Mouse (Mus musculus) spleen, embryonic (tissue): Measurements from ENCODE around the gene Gm826.

Experiments used
- CTCF ChIA-PET: fragments of 350-600 bp; sonication (Branson Sonifier 250); formaldehyde crosslinking; loops from one replicate; lab custom pipeline; 2022; lab: Charles Lee

The Gm826 gene

GRCm38 (mm10) chr2:160353581-160353980, 19.6 kb upstream of the Gm826 start:
- CTCF ChIA-PET = no interaction called here

GRCm38 (mm10) chr2:160351038-160351574, 17.1 kb upstream of the Gm826 start:
- CTCF ChIA-PET = no interaction called here

- CTCF ChIA-PET = no interaction called here
Measured at GRCm38 (mm10) chr2:160349578-160349977, 15.6 kb upstream of the Gm826 start.

GRCm38 (mm10) chr2:160348796-160349195, 14.8 kb upstream of the Gm826 start:
- CTCF ChIA-PET = no interaction called here

DNA sequence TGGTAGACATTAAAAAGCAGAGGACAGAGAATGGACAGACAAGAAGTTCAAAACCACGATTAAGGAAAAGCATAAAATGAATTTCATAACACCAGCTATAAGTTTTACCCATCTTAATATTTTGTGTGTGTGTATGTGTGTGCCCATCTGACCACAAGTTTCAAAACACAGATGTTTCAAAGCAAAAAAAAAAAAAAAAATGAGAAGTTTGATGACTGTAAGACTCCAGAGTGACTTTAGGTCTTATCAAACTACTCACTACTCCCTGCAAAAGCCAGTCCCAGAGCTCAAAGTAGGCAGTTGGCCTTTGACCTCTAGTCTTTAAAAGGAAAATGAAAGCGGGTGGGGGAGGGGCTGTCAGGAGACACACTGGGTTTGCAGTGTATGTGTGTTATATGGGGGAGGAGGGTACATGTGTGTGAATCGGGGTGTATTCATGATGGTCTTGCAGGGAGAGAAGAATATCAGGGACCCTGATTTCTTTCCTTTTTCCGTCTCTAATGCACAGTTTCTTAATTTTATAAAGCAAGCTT, 14.2 kb upstream of the Gm826 start:
- CTCF ChIA-PET = no interaction called here

DNA sequence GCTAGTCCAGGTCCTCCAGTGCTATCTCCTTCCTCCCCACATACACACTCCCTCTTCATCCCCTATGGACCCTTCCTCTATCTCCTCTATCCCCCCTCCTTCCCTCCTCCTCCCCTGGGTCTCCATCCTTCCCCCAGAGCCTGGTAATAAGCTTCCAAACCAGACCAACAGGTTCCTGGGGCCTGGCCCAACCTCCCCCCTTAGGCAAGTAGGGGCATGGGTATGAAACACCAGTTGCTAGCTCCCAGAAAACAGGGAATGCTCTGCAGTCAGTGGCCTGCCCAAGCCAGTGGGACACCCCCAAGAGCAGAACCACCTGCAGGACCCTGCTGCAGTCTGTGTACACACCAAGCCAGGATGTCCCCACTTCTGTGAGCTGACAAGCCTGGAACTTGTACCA, 11.7 kb upstream of the Gm826 start:
- CTCF ChIA-PET = no interaction called here

- CTCF ChIA-PET = no interaction called here
Measured at GRCm38 (mm10) chr2:160340121-160340520, 6.2 kb upstream of the Gm826 start.

DNA sequence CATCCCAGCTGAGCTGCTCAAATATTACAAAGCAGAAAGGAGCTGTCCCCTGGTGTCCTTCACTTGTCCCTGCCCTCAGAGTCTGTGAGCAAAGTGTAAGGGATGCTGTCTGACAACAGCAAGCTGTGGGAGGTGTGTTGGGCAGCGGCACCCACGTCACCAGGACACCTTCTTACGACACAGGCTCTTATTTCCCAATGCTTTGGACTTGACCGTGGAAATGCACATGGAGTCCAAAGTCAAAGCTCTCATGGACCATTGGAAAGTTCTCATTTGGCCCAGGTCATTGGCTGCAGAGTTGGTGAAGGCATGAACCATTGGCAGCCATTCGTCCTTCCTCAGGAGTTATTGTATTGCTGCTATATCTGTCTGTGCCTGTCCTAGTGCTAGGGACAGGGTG, 5.6 kb upstream of the Gm826 start:
- CTCF ChIA-PET = no interaction called here

- CTCF ChIA-PET = no interaction called here
Measured at GRCm38 (mm10) chr2:160336053-160336452, 2.1 kb upstream of the Gm826 start.

- CTCF ChIA-PET = no interaction called here
Measured at GRCm38 (mm10) chr2:160335043-160335442, 1.1 kb upstream of the Gm826 start.

GRCm38 (mm10) chr2:160332516-160333325, 1.2 kb downstream of the Gm826 start:
- CTCF ChIA-PET = no interaction called here

DNA sequence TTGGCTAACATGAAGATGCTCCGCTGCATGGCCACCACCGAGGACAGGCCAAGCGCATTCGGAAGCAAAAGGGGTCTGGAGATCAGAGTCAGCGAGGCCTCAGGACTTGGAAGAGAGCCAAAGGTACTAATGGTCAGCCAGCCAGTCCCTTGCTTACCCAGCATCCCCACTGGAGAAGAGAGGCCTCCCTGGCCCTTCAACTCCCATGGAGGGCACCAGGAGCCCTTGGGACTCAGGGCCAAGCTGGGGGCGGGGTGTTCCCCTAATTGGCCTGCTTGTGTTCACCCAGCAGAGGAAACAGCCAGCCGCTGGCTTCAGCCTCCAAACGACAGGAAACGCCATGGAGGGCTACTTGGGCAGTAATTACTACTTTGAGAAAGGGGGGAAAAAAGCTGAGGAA, 5.1 kb downstream of the Gm826 start:
- CTCF ChIA-PET = no interaction called here

GRCm38 (mm10) chr2:160327716-160328115, 6.2 kb downstream of the Gm826 start:
- CTCF ChIA-PET = no interaction called here

GRCm38 (mm10) chr2:160327167-160327566, 6.8 kb downstream of the Gm826 start:
- CTCF ChIA-PET = no interaction called here

GRCm38 (mm10) chr2:160325105-160325644, 8.8 kb downstream of the Gm826 start:
- CTCF ChIA-PET = no interaction called here

GRCm38 (mm10) chr2:160321829-160322228, 12.1 kb downstream of the Gm826 start:
- CTCF ChIA-PET = no interaction called here

DNA sequence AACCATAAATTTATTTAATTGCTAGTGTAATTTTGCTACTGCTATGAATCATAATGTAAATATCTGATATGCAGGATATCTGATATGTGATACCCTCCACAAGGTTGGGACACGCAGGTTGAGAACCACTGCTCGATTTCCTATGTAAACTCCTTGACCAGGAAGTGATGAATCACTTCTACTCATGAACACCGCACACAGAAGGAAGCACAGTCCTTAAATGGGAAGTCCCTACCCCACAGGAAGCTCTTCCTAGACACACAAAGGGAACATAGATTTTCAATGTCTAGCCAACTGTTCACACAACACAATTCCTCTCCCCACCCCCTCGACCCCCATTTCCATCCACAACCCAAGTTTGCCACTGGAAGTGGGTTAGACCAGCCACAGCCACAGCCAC, 15.7 kb downstream of the Gm826 start:
- CTCF ChIA-PET = no interaction called here

- CTCF ChIA-PET = no interaction called here
Measured at GRCm38 (mm10) chr2:160313595-160314007, 20.4 kb downstream of the Gm826 start.

- CTCF ChIA-PET = no interaction called here
Measured at GRCm38 (mm10) chr2:160305070-160305469, 28.9 kb downstream of the Gm826 start.

- CTCF ChIA-PET = no interaction called here
Measured at GRCm38 (mm10) chr2:160303992-160304391, 30.0 kb downstream of the Gm826 start.

GRCm38 (mm10) chr2:160302013-160302412, 31.9 kb downstream of the Gm826 start:
- CTCF ChIA-PET = no interaction called here

- CTCF ChIA-PET = no interaction called here
Measured at GRCm38 (mm10) chr2:160298586-160298985, 35.4 kb downstream of the Gm826 start.
